Mouse (Mus musculus): Measurements from ENCODE around the gene B3galnt1. TPM values are rescaled to one million over a fixed set of nuclear protein-coding genes. Genes with fewer than 3 reads are reported as not detected.

B3galnt1 gene
- polyA plus RNA-seq, 1 experiment from 2014 or later: 16.9 TPM

DNA sequence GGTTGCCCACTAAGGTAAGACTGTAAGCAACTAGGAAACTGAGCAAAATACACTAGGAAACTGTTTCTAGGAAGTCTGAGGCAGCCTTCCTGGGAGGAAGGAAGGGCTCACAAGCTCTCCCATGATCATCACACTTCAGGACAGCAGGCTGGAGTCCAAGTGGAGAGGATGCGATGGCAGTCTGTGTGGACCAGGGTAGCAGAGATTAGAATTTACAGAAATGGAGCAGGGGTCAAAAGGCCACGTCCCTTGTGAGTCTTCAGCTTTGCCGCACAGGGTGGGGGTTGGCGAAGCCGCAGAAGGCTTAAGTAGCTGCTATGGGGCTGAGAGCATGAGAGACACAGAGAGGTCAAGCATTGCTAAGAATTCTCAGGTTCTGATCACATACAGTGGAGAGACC lies 37.1 kb downstream of the B3galnt1 start:
- Histone ChIP-seq H3K9ac (no peak overlapping the region), H3K27ac (no peak overlapping the region), H3K4me1 (replicated peaks) (peaks cover 17% of the 10 kb centered on the region), H3K36me3 (no peaks in the 10 kb centered on the region), H3K4me2 (no peak overlapping the region), H3K4me3 (no peak overlapping the region), H3K9me3 (replicated peaks) (no peaks in the 10 kb centered on the region), H3K27me3 (no peaks in the 10 kb centered on the region)
- WGBS: 53% methylated on average over 5 of the region's 5 CpGs
- no peak for ATAC-seq (replicated peaks; ENCODE audit: insufficient number of reproducible peaks, insufficient read depth, low FRiP score, low read depth)

- WGBS: 77% methylated on average over 7 of the region's 7 CpGs
- ATAC-seq (replicated peaks; ENCODE audit: insufficient number of reproducible peaks, insufficient read depth, low FRiP score, low read depth): no peak
- Histone ChIP-seq H3K4me2 (no peak overlapping the region), H3K9me3 (replicated peaks) (no peaks in the 10 kb centered on the region), H3K4me3 (no peak overlapping the region), H3K9ac (no peak overlapping the region), H3K27me3 (no peaks in the 10 kb centered on the region), H3K4me1 (replicated peaks) (peaks cover 17% of the 10 kb centered on the region), H3K27ac (no peak overlapping the region), H3K36me3 (no peaks in the 10 kb centered on the region)
Observed at GRCm38 (mm10) chr3:69559975-69560330, 38.8 kb downstream of the B3galnt1 start.

GRCm38 (mm10) chr3:69559316-69559974 lies 39.3 kb downstream of the B3galnt1 start:
- H3K27ac ChIP-seq: no peak overlapping the region
- H3K27me3 ChIP-seq: no peaks in the 10 kb centered on the region
- no peak overlapping the region for H3K9ac ChIP-seq
- no peak overlapping the region for H3K4me2 ChIP-seq
- no peak overlapping the region for H3K4me3 ChIP-seq
- H3K36me3 ChIP-seq: no peaks in the 10 kb centered on the region
- no peak for ATAC-seq (replicated peaks; ENCODE audit: insufficient number of reproducible peaks, insufficient read depth, low FRiP score, low read depth)
- WGBS: 63% methylated on average over 6 of the region's 6 CpGs
- H3K4me1 ChIP-seq (replicated peaks): peaks cover 17% of the 10 kb centered on the region
- no peaks in the 10 kb centered on the region for H3K9me3 ChIP-seq (replicated peaks)

GRCm38 (mm10) chr3:69556092-69556778 lies 42.5 kb downstream of the B3galnt1 start:
- no peak for ATAC-seq (replicated peaks; ENCODE audit: insufficient number of reproducible peaks, insufficient read depth, low FRiP score, low read depth)
- 74% methylated on average over 12 of the region's 12 CpGs for WGBS
- no peak overlapping the region for H3K9ac ChIP-seq
- no peaks in the 10 kb centered on the region for H3K27me3 ChIP-seq
- H3K4me1 ChIP-seq (replicated peaks): peaks cover 17% of the 10 kb centered on the region
- no peak overlapping the region for H3K4me3 ChIP-seq
- H3K27ac ChIP-seq: no peak overlapping the region
- H3K36me3 ChIP-seq: no peaks in the 10 kb centered on the region
- no peak overlapping the region for H3K4me2 ChIP-seq
- H3K9me3 ChIP-seq (replicated peaks): no peaks in the 10 kb centered on the region

- no peak for ATAC-seq (replicated peaks; ENCODE audit: insufficient number of reproducible peaks, insufficient read depth, low FRiP score, low read depth)
- no peak overlapping the region for H3K4me3 ChIP-seq
- peaks cover 17% of the 10 kb centered on the region for H3K4me1 ChIP-seq (replicated peaks)
- H3K9ac ChIP-seq: no peak overlapping the region
- no peak overlapping the region for H3K27ac ChIP-seq
- H3K36me3 ChIP-seq: no peaks in the 10 kb centered on the region
- no peaks in the 10 kb centered on the region for H3K27me3 ChIP-seq
- H3K9me3 ChIP-seq (replicated peaks): no peaks in the 10 kb centered on the region
- WGBS: 78% methylated on average over 6 of the region's 6 CpGs
- no peak overlapping the region for H3K4me2 ChIP-seq
Observed at GRCm38 (mm10) chr3:69555511-69555910, 43.2 kb downstream of the B3galnt1 start.

- 86% methylated on average over 4 of the region's 4 CpGs for WGBS
- Histone ChIP-seq H3K4me2 (no peak overlapping the region), H3K9me3 (replicated peaks) (no peaks in the 10 kb centered on the region), H3K27me3 (no peaks in the 10 kb centered on the region), H3K27ac (no peak overlapping the region), H3K9ac (no peak overlapping the region), H3K4me3 (no peak overlapping the region), H3K36me3 (no peaks in the 10 kb centered on the region), H3K4me1 (replicated peaks) (peaks cover 14% of the 10 kb centered on the region)
- no peak for ATAC-seq (replicated peaks; ENCODE audit: insufficient number of reproducible peaks, insufficient read depth, low FRiP score, low read depth)
Observed at GRCm38 (mm10) chr3:69549602-69550001, 49.2 kb downstream of the B3galnt1 start.

- Histone ChIP-seq H3K27ac (no peak overlapping the region), H3K4me2 (peak overlapping the region; percentile 50)
Observed at GRCm38 (mm10) chr3:69548704-69549455, 49.9 kb downstream of the B3galnt1 start.

GRCm38 (mm10) chr3:69545017-69545416 lies 53.7 kb downstream of the B3galnt1 start:
- 84% methylated on average over 5 of the region's 5 CpGs for WGBS

More at GRCm38 (mm10) chr3:69548704-69549455, 49.9 kb downstream of the B3galnt1 start:
- peak; percentile 53; the same call in 1 of the 2 replicates for ATAC-seq (replicated peaks; ENCODE audit: insufficient number of reproducible peaks, insufficient read depth, low FRiP score, low read depth)
- Histone ChIP-seq H3K4me1 (replicated peaks) (peaks cover 14% of the 10 kb centered on the region), H3K9ac (no peak overlapping the region), H3K4me3 (no peak overlapping the region), H3K9me3 (replicated peaks) (no peaks in the 10 kb centered on the region), H3K27me3 (no peaks in the 10 kb centered on the region), H3K36me3 (no peaks in the 10 kb centered on the region)
- 50% methylated on average over 22 of the region's 22 CpGs for WGBS

DNA sequence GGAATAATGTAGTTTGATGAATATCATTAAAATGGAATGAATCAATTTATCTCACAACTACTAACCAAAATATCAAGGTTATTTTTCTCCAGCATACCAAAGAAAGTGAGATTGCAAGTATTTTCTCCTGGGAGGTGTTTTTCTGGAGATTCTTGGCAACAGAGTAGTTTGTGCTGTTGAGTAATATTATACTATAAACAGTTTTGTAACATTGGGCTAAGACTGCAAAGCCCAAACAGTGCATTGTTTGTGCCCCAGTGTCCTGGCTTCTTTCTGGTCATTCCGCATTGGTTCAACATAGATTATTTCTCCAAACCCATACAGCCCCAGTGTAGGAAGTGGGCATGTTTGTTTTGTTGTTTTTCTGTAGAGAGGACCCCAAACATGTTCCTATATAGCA lies 55.0 kb downstream of the B3galnt1 start:
- H3K9me3 ChIP-seq (replicated peaks): no peaks in the 10 kb centered on the region
- no peak for ATAC-seq (replicated peaks; ENCODE audit: insufficient number of reproducible peaks, insufficient read depth, low FRiP score, low read depth)
- H3K4me2 ChIP-seq: no peak overlapping the region
- no peak overlapping the region for H3K4me3 ChIP-seq
- H3K4me1 ChIP-seq (replicated peaks): peaks cover 11% of the 10 kb centered on the region
- H3K27me3 ChIP-seq: no peaks in the 10 kb centered on the region
- no peak overlapping the region for H3K9ac ChIP-seq
- WGBS: 90% methylated on average over 1 of the region's 1 CpGs
- no peak overlapping the region for H3K27ac ChIP-seq
- no peaks in the 10 kb centered on the region for H3K36me3 ChIP-seq

More at GRCm38 (mm10) chr3:69545017-69545416, 53.7 kb downstream of the B3galnt1 start:
- Histone ChIP-seq H3K9me3 (replicated peaks) (no peaks in the 10 kb centered on the region), H3K27me3 (no peaks in the 10 kb centered on the region), H3K36me3 (no peaks in the 10 kb centered on the region), H3K4me1 (replicated peaks) (peaks cover 14% of the 10 kb centered on the region), H3K4me2 (no peak overlapping the region), H3K27ac (no peak overlapping the region), H3K4me3 (no peak overlapping the region), H3K9ac (no peak overlapping the region)
- ATAC-seq (replicated peaks; ENCODE audit: insufficient number of reproducible peaks, insufficient read depth, low FRiP score, low read depth): no peak

GRCm38 (mm10) chr3:69542962-69543361 lies 55.8 kb downstream of the B3galnt1 start:
- no peak for ATAC-seq (replicated peaks; ENCODE audit: insufficient number of reproducible peaks, insufficient read depth, low FRiP score, low read depth)
- WGBS: 72% methylated on average over 8 of the region's 8 CpGs

DNA sequence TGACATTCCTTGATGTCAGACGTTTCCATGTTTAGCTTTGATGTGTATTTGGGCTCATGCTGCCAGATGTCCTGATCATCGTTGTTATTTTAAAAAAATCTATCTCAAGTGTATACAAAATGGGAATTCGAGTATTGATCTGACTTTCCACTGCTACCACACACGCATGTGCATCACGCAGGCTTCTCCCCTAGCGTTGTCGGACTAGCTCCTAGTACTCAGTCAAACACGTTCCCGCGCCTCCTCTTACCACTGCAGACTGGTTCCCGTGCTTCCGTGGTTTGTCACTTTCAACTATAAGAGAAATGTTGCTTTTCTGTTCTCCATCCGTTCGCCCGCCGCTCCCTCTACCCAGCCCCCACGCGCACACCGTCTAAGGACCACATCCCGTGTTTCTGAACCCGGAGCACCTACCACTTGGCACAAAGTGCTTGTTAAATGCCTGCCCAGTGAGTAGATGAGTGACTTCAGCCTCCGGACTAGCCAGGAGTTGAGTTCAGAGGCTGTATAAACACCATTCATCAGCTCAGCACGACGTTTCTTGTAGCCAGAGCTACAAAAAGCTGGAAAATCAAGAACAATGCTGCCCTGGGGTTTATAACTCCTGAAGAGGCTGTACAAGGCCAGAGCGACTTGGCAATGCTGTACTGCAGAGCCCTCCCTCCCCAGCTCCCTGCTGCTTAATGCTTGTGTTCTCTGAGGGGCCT lies 62.7 kb downstream of the B3galnt1 start:
- Histone ChIP-seq H3K27me3 (no peaks in the 10 kb centered on the region), H3K4me3 (no peak overlapping the region), H3K27ac (no peak overlapping the region), H3K36me3 (no peaks in the 10 kb centered on the region), H3K9me3 (replicated peaks) (no peaks in the 10 kb centered on the region), H3K4me1 (replicated peaks) (peaks cover 2% of the 10 kb centered on the region; the same call in 1 of the 2 replicates), H3K9ac (no peak overlapping the region), H3K4me2 (no peak overlapping the region)
- 75% methylated on average over 25 of the region's 25 CpGs for WGBS
- peak; percentile 54; the same call in 1 of the 2 replicates for ATAC-seq (replicated peaks; ENCODE audit: insufficient number of reproducible peaks, insufficient read depth, low FRiP score, low read depth)

More at GRCm38 (mm10) chr3:69542962-69543361, 55.8 kb downstream of the B3galnt1 start:
- Histone ChIP-seq H3K4me1 (replicated peaks) (peaks cover 4% of the 10 kb centered on the region; the same call in 1 of the 2 replicates), H3K36me3 (no peaks in the 10 kb centered on the region), H3K4me3 (no peak overlapping the region), H3K9me3 (replicated peaks) (no peaks in the 10 kb centered on the region), H3K27ac (no peak overlapping the region), H3K9ac (no peak overlapping the region), H3K4me2 (no peak overlapping the region), H3K27me3 (no peaks in the 10 kb centered on the region)
